Comparison of ENCODE assay signal across 18 mouse cellular contexts in genomic region chr13:45164001-45164778, GRCm38 (mm10).
A peak's percentile ranks its signal among the peaks of the same experiment; 100 is the strongest.
DNase-seq lines count a peak whose midpoint lies in the region; ATAC-seq lines count a peak whose summit lies in the region.
"Had no signal": no experiment of that assay in that cellular context is flagged by ENCODE, and none has a peak within 500 bp of the region (broad histone marks: within the 10 kb centered on the region; RNA-seq: fewer than 3 reads in every experiment).

No protein-coding gene starts in this region.

- H3K36me3 ChIP-seq in hindbrain, embryonic 13.5 days: no peaks in the 10 kb centered on the region
- no peaks in the 10 kb centered on the region for H3K36me3 ChIP-seq in hindbrain, embryonic 10.5 days
- no peaks in the 10 kb centered on the region for H3K36me3 ChIP-seq in neural tube, embryonic 13.5 days
- H3K36me3 ChIP-seq: embryonic facial prominence, embryonic 10.5 days; heart, embryonic 13.5 days had no signal

- no peak overlapping the region for H3K4me3 ChIP-seq in hindbrain, embryonic 13.5 days
- H3K4me3 ChIP-seq in hindbrain, embryonic 10.5 days: no peak overlapping the region
- H3K4me3 ChIP-seq in neural tube, embryonic 13.5 days: no peak overlapping the region
- H3K4me3 ChIP-seq: embryonic facial prominence, embryonic 10.5 days; forebrain, embryonic 13.5 days; gastrocnemius, adult 2 months; heart, embryonic 13.5 days had no signal

- H3K27me3 ChIP-seq in hindbrain, embryonic 13.5 days: no peaks in the 10 kb centered on the region
- no peaks in the 10 kb centered on the region for H3K27me3 ChIP-seq in hindbrain, embryonic 10.5 days (ENCODE audit: insufficient read depth, poor library complexity, severe bottlenecking)
- H3K27me3 ChIP-seq in neural tube, embryonic 13.5 days: no peaks in the 10 kb centered on the region
- H3K27me3 ChIP-seq: CH12.LX; forebrain, embryonic 13.5 days; heart, embryonic 13.5 days had no signal

- peak overlapping the region; percentile 52; the same call in 1 of the 2 replicates for H3K27ac ChIP-seq in hindbrain, embryonic 13.5 days
- H3K27ac ChIP-seq in hindbrain, embryonic 10.5 days: no peak overlapping the region
- 0 out of 2 replicates have a peak overlapping the region, but pooled peaks have one; percentile 18 for H3K27ac ChIP-seq in neural tube, embryonic 13.5 days (replicated peaks)
- H3K27ac ChIP-seq: embryonic facial prominence, embryonic 10.5 days; forebrain, embryonic 13.5 days; gastrocnemius, adult 2 months; heart, embryonic 13.5 days had no signal

- ATAC-seq in hindbrain, embryonic 13.5 days (ENCODE audit: low FRiP score): no peak; the same call in 1 of the 2 replicates
- ATAC-seq in neural tube, embryonic 13.5 days (ENCODE audit: low read depth): peak; percentile 56; the same call in 1 of the 2 replicates
- ATAC-seq: forebrain, embryonic 13.5 days; forebrain, postnatal 0 days; hindbrain, embryonic 16.5 days had no signal

- WGBS in hindbrain, embryonic 13.5 days: 39% methylated on average over 6 of the region's 6 CpGs
- 61% methylated on average over 6 of the region's 6 CpGs for WGBS in hindbrain, embryonic 10.5 days
- 41% methylated on average over 6 of the region's 6 CpGs for WGBS in neural tube, embryonic 13.5 days

- peaks cover 9% of the 10 kb centered on the region; the same call in 1 of the 2 replicates for H3K4me1 ChIP-seq in hindbrain, embryonic 13.5 days (replicated peaks)
- no peaks in the 10 kb centered on the region for H3K4me1 ChIP-seq in hindbrain, embryonic 10.5 days (replicated peaks)
- H3K4me1 ChIP-seq in neural tube, embryonic 13.5 days (replicated peaks): peaks cover 12% of the 10 kb centered on the region
- H3K4me1 ChIP-seq: forebrain, embryonic 13.5 days; heart, embryonic 13.5 days had no signal

- no peak overlapping the region for H3K9ac ChIP-seq in hindbrain, embryonic 13.5 days
- no peak overlapping the region for H3K9ac ChIP-seq in neural tube, embryonic 13.5 days
- H3K9ac ChIP-seq: forebrain, embryonic 13.5 days; forebrain, postnatal 0 days; heart, embryonic 13.5 days had no signal

- H3K9me3 ChIP-seq in hindbrain, embryonic 13.5 days: no peaks in the 10 kb centered on the region
- no peaks in the 10 kb centered on the region for H3K9me3 ChIP-seq in hindbrain, embryonic 10.5 days
- no peaks in the 10 kb centered on the region for H3K9me3 ChIP-seq in neural tube, embryonic 13.5 days
- H3K9me3 ChIP-seq: embryonic facial prominence, embryonic 10.5 days; forebrain, embryonic 13.5 days; heart, embryonic 13.5 days had no signal

- DNase-seq in hindbrain, embryonic 10.5 days (ENCODE audit: low spot score): no peak
- DNase-seq in neural tube, embryonic 10.5 days (ENCODE audit: extremely low spot score, low spot score): no peak
- peak; percentile 36 for DNase-seq in forelimb bud, embryonic 11.5 days (ENCODE audit: low read depth, low spot score)
- DNase-seq in thymus, postnatal 10 days (ENCODE audit: low spot score in 2 of 2): no peak
- no peak for DNase-seq in urinary bladder, postnatal 14 days (ENCODE audit: low spot score)
- DNase-seq: adrenal gland, adult 2 months; adrenal gland, postnatal 25 days; cerebellum, adult 2 months; forebrain, postnatal 0 days; gastrocnemius, adult 2 months; gastrocnemius, postnatal 25 days had no signal

- no peak overlapping the region for H3K4me2 ChIP-seq in hindbrain, embryonic 13.5 days
- H3K4me2 ChIP-seq in neural tube, embryonic 13.5 days: no peak overlapping the region
- H3K4me2 ChIP-seq: forebrain, embryonic 13.5 days; heart, embryonic 13.5 days had no signal
